Mouse (Mus musculus) ES-E14 (cell line): ENCODE data around the gene Rabep1. TPM values are rescaled to one million over a fixed set of nuclear protein-coding genes. Genes with fewer than 3 reads are reported as not detected.
A peak's percentile ranks its signal among the peaks of the same experiment; 100 is the strongest.
"Not testable (repeated sequence)": the region's sequence is repeated elsewhere in the genome, so short reads cannot be mapped to it uniquely, and the experiment has no call there.

Source experiments
- DNase-seq: peaks from one replicate; pipeline ENCODE4 v3.0.0-alpha.2; 2013; ENCODE audit warnings: low read depth, low spot score
- H3K27ac ChIP-seq: 2 replicates; pipeline ENCODE4 v1.5.1; 2012; ENCODE audit warnings: low read depth, mild to moderate bottlenecking, low read length, moderate library complexity, mixed read lengths; ENCODE audit not compliant: poor library complexity, insufficient read depth, severe bottlenecking
- H3K36me3 ChIP-seq: 2 replicates; pipeline ENCODE4 v1.6.1; 2012; ENCODE audit warnings: mild to moderate bottlenecking, low read length, moderate library complexity, mixed read lengths; ENCODE audit not compliant: control insufficient read depth, poor library complexity, insufficient read depth, severe bottlenecking
- H3K4me1 ChIP-seq, 2 experiments: fragments of 150-350 bp in 1 of 2; sonication (generic) in 1 of 2; 2 replicates each; pipeline ENCODE4 v1.6.1; 2012; ENCODE audit warnings: low read length in 2 of 2, mild to moderate bottlenecking in 1 of 2, mixed read lengths in 1 of 2; ENCODE audit not compliant: control insufficient read depth in 2 of 2, insufficient read depth in 2 of 2, poor library complexity in 1 of 2
- H3K4me3 ChIP-seq, 2 experiments: fragments of 150-350 bp in 1 of 2; sonication (generic) in 1 of 2; 2 replicates each; pipeline ENCODE4 v1.5.1; 2012; ENCODE audit warnings: low read length in 2 of 2, low read depth in 1 of 2, mild to moderate bottlenecking in 1 of 2, mixed read lengths in 1 of 2; ENCODE audit not compliant: insufficient read depth in 1 of 2, poor library complexity in 1 of 2, severe bottlenecking in 1 of 2
- H3K9ac ChIP-seq: 2 replicates; pipeline ENCODE4 v1.6.1; 2012; ENCODE audit warnings: low read depth, mild to moderate bottlenecking, low read length, mixed read lengths; ENCODE audit not compliant: poor library complexity, insufficient read depth, severe bottlenecking
- H3K9me3 ChIP-seq: fragments of 150-350 bp; sonication (generic); 2 replicates; pipeline ENCODE4 v1.6.1; 2012; ENCODE audit warnings: low read depth, mild to moderate bottlenecking, low read length; ENCODE audit not compliant: control insufficient read depth, insufficient read depth
- CHD2 ChIP-seq: IDR thresholded peaks from 2 replicates; pipeline ENCODE4 v1.6.1; 2014; ENCODE audit warnings: mild to moderate bottlenecking, low read depth, low read length, inconsistent platforms
- HCFC1 ChIP-seq: IDR thresholded peaks from 2 replicates; pipeline ENCODE4 v1.6.1; 2012; ENCODE audit warnings: low read length, inconsistent platforms, borderline replicate concordance; ENCODE audit not compliant: insufficient read depth
- MAFK ChIP-seq: IDR thresholded peaks from 2 replicates; pipeline ENCODE4 v1.6.1; 2014; ENCODE audit warnings: mild to moderate bottlenecking, low read depth, low read length, inconsistent platforms; ENCODE audit not compliant: insufficient read depth
- ZC3H11A ChIP-seq: IDR thresholded peaks from 2 replicates; pipeline ENCODE4 v1.6.1; 2012; ENCODE audit warnings: low read depth, mild to moderate bottlenecking, inconsistent platforms, low read length, borderline replicate concordance
- ZNF384 ChIP-seq: IDR thresholded peaks from 2 replicates; pipeline ENCODE4 v1.6.1; 2012; ENCODE audit warnings: low read depth, low read length, inconsistent platforms
- in situ Hi-C, 2 experiments: fragments of 600-800 bp; cut with MboI; formaldehyde crosslinking; loops; one replicate each; pipeline ENCODE4 v1.15.1; 2025; ENCODE audit warnings: low sequenced_read_pairs in 2 of 2, inconsistent platforms in 1 of 2; ENCODE audit not compliant: unreplicated experiment in 2 of 2
- total RNA-seq: library from RNA; depleted of rRNA; stranded (reverse); fragments of 300-350 nt; gene quantifications from 2 replicates; pipeline ENCODE4 v1.2.3, GENCODE M21; 2012

The Rabep1 gene
- total RNA-seq, 1 experiment: 38.8 TPM

GRCm38 (mm10) chr11:70845457-70845978, 940 bp downstream of the Rabep1 start:
- in situ Hi-C loops: no loop called here
- no peaks in the 10 kb centered on the region for H3K9me3 ChIP-seq
- TF ChIP-seq HCFC1: no peak
- no peak for TF ChIP-seq CHD2
- TF ChIP-seq MAFK: no peak
- no peak for TF ChIP-seq ZC3H11A
- no peak for TF ChIP-seq ZNF384
- peak overlapping the region; percentile 89 for H3K9ac ChIP-seq
- peak overlapping the region; percentile 65 to 88 for H3K4me3 ChIP-seq
- no peak for DNase-seq
- H3K27ac ChIP-seq: peak overlapping the region; percentile 48; the same call in 1 of the 2 replicates
- peaks cover 0 to 5% of the 10 kb centered on the region in 2 experiments; a peak in 1 of 4 replicates for H3K4me1 ChIP-seq
- no peaks in the 10 kb centered on the region for H3K36me3 ChIP-seq

- no peak for TF ChIP-seq HCFC1
- Histone ChIP-seq H3K9ac (peak overlapping the region; percentile 10; the same call in 1 of the 2 replicates), H3K4me1 (peaks cover 0 to 5% of the 10 kb centered on the region in 2 experiments; a peak in 1 of 4 replicates), H3K36me3 (no peaks in the 10 kb centered on the region), H3K9me3 (no peaks in the 10 kb centered on the region), H3K27ac (no peak overlapping the region), H3K4me3 (peak overlapping the region; percentile 65 to 88)
- no peak for DNase-seq
- in situ Hi-C loops: no loop called here
Observed at GRCm38 (mm10) chr11:70846029-70846428, 1.5 kb downstream of the Rabep1 start.

- in situ Hi-C loops: no loop called here
- Histone ChIP-seq H3K4me3 (no peak overlapping the region), H3K36me3 (no peaks in the 10 kb centered on the region), H3K4me1 (no peaks in the 10 kb centered on the region), H3K9ac (no peak overlapping the region; the same call in 1 of the 2 replicates), H3K27ac (no peak overlapping the region), H3K9me3 (no peaks in the 10 kb centered on the region)
- no peak for DNase-seq
- TF ChIP-seq ZNF384 (no peak), MAFK (no peak), HCFC1 (no peak), CHD2 (no peak), ZC3H11A (no peak)
Observed at GRCm38 (mm10) chr11:70860371-70860770, 15.8 kb downstream of the Rabep1 start.

- H3K4me3 ChIP-seq, H3K27ac ChIP-seq, H3K4me1 ChIP-seq, in situ Hi-C loops, H3K9ac ChIP-seq, DNase-seq, H3K36me3 ChIP-seq, H3K9me3 ChIP-seq: not testable (repeated sequence)
Observed at GRCm38 (mm10) chr11:70863204-70863603, 18.6 kb downstream of the Rabep1 start.

GRCm38 (mm10) chr11:70865223-70865622, 20.6 kb downstream of the Rabep1 start:
- H3K36me3 ChIP-seq: no peaks in the 10 kb centered on the region
- in situ Hi-C loops: no loop called here
- H3K4me1 ChIP-seq: no peaks in the 10 kb centered on the region
- H3K9ac ChIP-seq: no peak overlapping the region
- no peak for DNase-seq
- TF ChIP-seq ZNF384 (no peak), HCFC1 (no peak), ZC3H11A (no peak)
- no peaks in the 10 kb centered on the region for H3K9me3 ChIP-seq
- no peak overlapping the region for H3K4me3 ChIP-seq
- no peak overlapping the region for H3K27ac ChIP-seq
